Mouse (Mus musculus) ES-E14 (cell line): ENCODE data around the gene Rgs10. TPM values are rescaled to one million over a fixed set of nuclear protein-coding genes. Genes with fewer than 3 reads are reported as not detected.

ENCODE experiments used
- DNase-seq: peaks from one replicate; pipeline ENCODE4 v3.0.0-alpha.2; 2013; ENCODE audit warnings: low read depth, low spot score
- H3K27ac ChIP-seq: 2 replicates; pipeline ENCODE4 v1.5.1; 2012; ENCODE audit warnings: low read depth, mild to moderate bottlenecking, low read length, moderate library complexity, mixed read lengths; ENCODE audit not compliant: poor library complexity, insufficient read depth, severe bottlenecking
- H3K36me3 ChIP-seq: 2 replicates; pipeline ENCODE4 v1.6.1; 2012; ENCODE audit warnings: mild to moderate bottlenecking, low read length, moderate library complexity, mixed read lengths; ENCODE audit not compliant: control insufficient read depth, poor library complexity, insufficient read depth, severe bottlenecking
- H3K4me1 ChIP-seq, 2 experiments: fragments of 150-350 bp in 1 of 2; sonication (generic) in 1 of 2; 2 replicates each; pipeline ENCODE4 v1.6.1; 2012; ENCODE audit warnings: low read length in 2 of 2, mild to moderate bottlenecking in 1 of 2, mixed read lengths in 1 of 2; ENCODE audit not compliant: control insufficient read depth in 2 of 2, insufficient read depth in 2 of 2, poor library complexity in 1 of 2
- H3K4me3 ChIP-seq, 2 experiments: fragments of 150-350 bp in 1 of 2; sonication (generic) in 1 of 2; 2 replicates each; pipeline ENCODE4 v1.5.1; 2012; ENCODE audit warnings: low read length in 2 of 2, low read depth in 1 of 2, mild to moderate bottlenecking in 1 of 2, mixed read lengths in 1 of 2; ENCODE audit not compliant: insufficient read depth in 1 of 2, poor library complexity in 1 of 2, severe bottlenecking in 1 of 2
- H3K9ac ChIP-seq: 2 replicates; pipeline ENCODE4 v1.6.1; 2012; ENCODE audit warnings: low read depth, mild to moderate bottlenecking, low read length, mixed read lengths; ENCODE audit not compliant: poor library complexity, insufficient read depth, severe bottlenecking
- H3K9me3 ChIP-seq: fragments of 150-350 bp; sonication (generic); 2 replicates; pipeline ENCODE4 v1.6.1; 2012; ENCODE audit warnings: low read depth, mild to moderate bottlenecking, low read length; ENCODE audit not compliant: control insufficient read depth, insufficient read depth
- CHD2 ChIP-seq: IDR thresholded peaks from 2 replicates; pipeline ENCODE4 v1.6.1; 2014; ENCODE audit warnings: mild to moderate bottlenecking, low read depth, low read length, inconsistent platforms
- HCFC1 ChIP-seq: IDR thresholded peaks from 2 replicates; pipeline ENCODE4 v1.6.1; 2012; ENCODE audit warnings: low read length, inconsistent platforms, borderline replicate concordance; ENCODE audit not compliant: insufficient read depth
- MAFK ChIP-seq: IDR thresholded peaks from 2 replicates; pipeline ENCODE4 v1.6.1; 2014; ENCODE audit warnings: mild to moderate bottlenecking, low read depth, low read length, inconsistent platforms; ENCODE audit not compliant: insufficient read depth
- ZC3H11A ChIP-seq: IDR thresholded peaks from 2 replicates; pipeline ENCODE4 v1.6.1; 2012; ENCODE audit warnings: low read depth, mild to moderate bottlenecking, inconsistent platforms, low read length, borderline replicate concordance
- ZNF384 ChIP-seq: IDR thresholded peaks from 2 replicates; pipeline ENCODE4 v1.6.1; 2012; ENCODE audit warnings: low read depth, low read length, inconsistent platforms
- in situ Hi-C, 2 experiments: fragments of 600-800 bp; cut with MboI; formaldehyde crosslinking; loops; one replicate each; pipeline ENCODE4 v1.15.1; 2025; ENCODE audit warnings: low sequenced_read_pairs in 2 of 2, inconsistent platforms in 1 of 2; ENCODE audit not compliant: unreplicated experiment in 2 of 2
- total RNA-seq: library from RNA; depleted of rRNA; stranded (reverse); fragments of 300-350 nt; gene quantifications from 2 replicates; pipeline ENCODE4 v1.2.3, GENCODE M21; 2012

Rgs10 gene
- total RNA-seq, 1 experiment = 6.2 TPM

DNA sequence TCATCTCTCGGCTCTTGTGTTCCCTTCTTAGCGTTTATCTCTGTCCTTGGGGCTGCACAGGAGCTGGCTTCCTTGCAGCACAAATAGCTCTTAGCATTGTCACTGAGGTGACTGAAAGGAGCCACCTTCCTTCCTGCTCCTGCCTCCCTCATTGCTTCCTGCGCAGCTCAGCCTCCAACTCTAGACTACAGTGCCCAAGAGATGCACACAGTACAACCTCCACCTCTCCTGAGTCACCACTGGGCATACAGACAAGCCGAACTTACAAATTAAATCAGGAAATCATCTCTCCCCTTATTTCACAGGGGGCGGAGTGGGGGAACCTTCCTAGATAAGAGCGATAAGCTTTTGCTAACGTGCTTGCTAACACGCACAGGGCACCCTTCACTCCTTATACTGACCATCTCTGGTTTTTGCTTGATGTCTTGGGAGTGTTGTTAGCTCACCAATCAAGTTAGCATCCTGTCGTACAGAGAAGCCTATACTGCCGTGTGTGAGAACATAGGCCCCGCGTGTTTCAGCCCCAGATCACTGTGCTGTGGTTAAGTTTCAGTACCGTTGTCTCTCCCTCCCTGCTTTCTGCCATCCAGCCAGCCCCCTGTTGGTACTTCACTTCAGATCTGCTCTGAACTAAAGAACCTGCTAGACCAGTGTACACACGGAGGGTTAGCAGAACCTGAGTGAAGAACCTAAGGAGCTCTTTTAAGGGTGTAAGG lies 36.6 kb downstream of the Rgs10 start:
- Histone ChIP-seq H3K9ac (no peak overlapping the region), H3K4me1 (no peaks in the 10 kb centered on the region), H3K9me3 (no peaks in the 10 kb centered on the region), H3K27ac (no peak overlapping the region), H3K4me3 (no peak overlapping the region), H3K36me3 (no peaks in the 10 kb centered on the region)
- no peak for DNase-seq
- TF ChIP-seq ZC3H11A (no peak), ZNF384 (no peak), HCFC1 (no peak), MAFK (no peak), CHD2 (no peak)
- in situ Hi-C loops = no loop called here

DNA sequence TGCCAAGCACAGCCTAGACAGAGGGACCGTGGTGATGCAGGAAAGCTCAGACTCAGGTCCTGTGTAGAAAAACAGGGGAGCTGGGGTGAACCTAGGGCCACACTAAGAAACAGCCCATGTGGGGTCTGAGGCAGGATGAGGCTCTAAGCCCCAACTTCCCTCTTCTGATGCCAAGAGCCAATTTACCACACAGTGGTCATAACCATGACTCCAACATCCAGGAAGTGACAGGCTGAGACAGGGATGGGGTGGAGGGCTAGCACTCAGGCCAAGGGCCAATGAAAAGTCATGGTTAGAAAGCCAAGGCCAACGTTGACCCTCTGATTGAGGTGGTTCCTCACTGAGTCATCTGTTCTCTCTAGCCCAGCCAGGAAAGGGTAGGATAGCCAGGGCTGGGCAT lies 37.6 kb downstream of the Rgs10 start:
- DNase-seq = no peak
- no peak overlapping the region for H3K9ac ChIP-seq
- H3K4me1 ChIP-seq = no peaks in the 10 kb centered on the region
- no peaks in the 10 kb centered on the region for H3K36me3 ChIP-seq
- no peak overlapping the region for H3K4me3 ChIP-seq
- no peak overlapping the region for H3K27ac ChIP-seq
- H3K9me3 ChIP-seq = no peaks in the 10 kb centered on the region
- in situ Hi-C loops = no loop called here
- TF ChIP-seq HCFC1 (no peak), ZNF384 (no peak), ZC3H11A (no peak), CHD2 (no peak), MAFK (no peak)

DNA sequence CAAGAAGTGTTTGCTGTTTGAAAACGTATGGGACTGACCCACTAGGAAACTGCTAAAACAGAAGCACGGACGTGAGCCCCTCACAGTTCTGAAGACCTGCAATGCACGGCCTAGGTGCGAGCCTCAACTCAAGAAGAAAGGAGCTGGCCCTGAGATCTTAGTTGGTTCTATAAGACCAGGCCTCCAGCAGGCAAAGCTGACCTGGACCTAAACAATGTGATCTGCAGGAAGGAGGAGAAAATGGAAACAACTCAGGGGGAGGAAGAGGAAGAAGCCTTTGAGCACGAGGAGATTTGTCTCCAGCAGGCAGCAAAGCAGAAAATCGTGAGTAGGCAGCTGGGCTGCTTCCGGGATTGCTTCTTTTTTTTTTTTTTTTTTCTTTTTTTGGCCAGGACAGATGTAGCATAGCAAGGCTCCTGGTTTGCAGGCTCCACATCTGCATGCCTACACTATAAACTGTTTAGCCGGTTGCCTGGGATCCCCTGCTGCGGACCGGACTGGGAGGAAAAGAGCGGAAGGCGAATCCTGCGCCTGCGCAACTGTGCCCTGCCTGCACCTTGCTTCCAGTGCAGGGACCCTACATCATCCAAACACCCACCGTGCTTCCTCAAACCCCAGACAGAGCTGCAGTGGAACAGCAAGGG lies 39.3 kb downstream of the Rgs10 start:
- DNase-seq = no peak
- TF ChIP-seq MAFK = no peak
- TF ChIP-seq CHD2 = no peak
- no peak for TF ChIP-seq ZNF384
- TF ChIP-seq ZC3H11A = no peak
- no peak for TF ChIP-seq HCFC1
- Histone ChIP-seq H3K4me1 (no peaks in the 10 kb centered on the region), H3K4me3 (no peak overlapping the region), H3K36me3 (no peaks in the 10 kb centered on the region), H3K9me3 (no peaks in the 10 kb centered on the region), H3K27ac (no peak overlapping the region), H3K9ac (no peak overlapping the region)
- in situ Hi-C loops = loop anchor here in 1 of 2 experiments (10.0 kb wide), 1 partner anchor 316 kb away; no protein-coding TSS in a partner anchor

DNA sequence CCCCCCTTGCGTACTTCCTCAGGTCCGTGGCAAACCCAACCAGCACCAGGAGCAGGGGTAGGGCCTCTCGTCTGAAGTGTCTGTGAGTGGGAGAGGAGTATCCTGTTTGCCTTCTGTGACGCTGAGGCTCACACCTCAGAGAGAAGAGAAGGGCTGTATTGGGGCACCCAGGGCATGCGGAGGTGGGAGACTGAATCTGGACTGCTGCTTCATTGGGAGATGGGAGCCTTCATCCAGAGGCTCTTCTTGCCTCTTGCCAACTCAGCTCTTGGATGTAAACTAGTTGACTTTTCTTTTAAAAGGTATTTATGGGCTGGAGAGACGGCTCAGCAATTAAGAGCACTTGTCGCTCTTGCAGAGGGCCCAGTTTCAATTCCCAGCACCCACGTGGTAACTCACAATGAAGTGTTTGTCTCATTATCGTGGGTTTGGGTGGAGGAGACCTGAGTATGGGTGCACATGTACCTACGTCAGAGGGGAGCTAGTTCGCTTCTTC lies 42.3 kb downstream of the Rgs10 start:
- Histone ChIP-seq H3K4me3 (no peak overlapping the region), H3K9me3 (no peaks in the 10 kb centered on the region), H3K4me1 (no peaks in the 10 kb centered on the region), H3K9ac (no peak overlapping the region), H3K27ac (no peak overlapping the region), H3K36me3 (no peaks in the 10 kb centered on the region)
- TF ChIP-seq ZC3H11A (no peak), CHD2 (no peak), ZNF384 (no peak), MAFK (no peak), HCFC1 (no peak)
- DNase-seq = no peak
- in situ Hi-C loops = loop anchor here in 1 of 2 experiments (10.0 kb wide), 1 partner anchor 319 kb away; no protein-coding TSS in a partner anchor
